ENCODE assay signal across 33 mouse cellular contexts in genomic region chr11:84205776-84206175, GRCm38 (mm10). TPM values are rescaled to one million over a fixed set of nuclear protein-coding genes. Genes with fewer than 3 reads are reported as not detected.
DNase-seq lines count a peak whose midpoint lies in the region; ATAC-seq and TF ChIP-seq lines count a peak whose summit lies in the region.
"Had no signal": no experiment of that assay in that cellular context is flagged by ENCODE, and none has a peak within 500 bp of the region (broad histone marks: within the 10 kb centered on the region; RNA-seq: fewer than 3 reads in every experiment).

No protein-coding gene starts in this region.

- TF ChIP-seq CTCF in CH12.LX (conservative IDR thresholded peaks at IDR 0.05 in 1 of 2, IDR thresholded peaks at IDR 0.05 in 1 of 2; ENCODE audit: low read depth in 2 of 2, low read length in 2 of 2): no peak
- no peak for TF ChIP-seq CTCF in midbrain, postnatal 0 days (IDR thresholded peaks at IDR 0.05)

- H3K9ac ChIP-seq in CH12.LX (ENCODE audit: insufficient read depth, low read depth): peak overlapping the region; percentile 32
- no peak overlapping the region for H3K9ac ChIP-seq in midbrain, postnatal 0 days (replicated peaks; ENCODE audit: low read length, poor library complexity, severe bottlenecking)
- H3K9ac ChIP-seq: embryonic facial prominence, embryonic 13.5 days; forebrain, embryonic 12.5 days; forebrain, embryonic 15.5 days; heart, embryonic 13.5 days; hindbrain, embryonic 14.5 days had no signal

- 0 out of 2 replicates have a peak overlapping the region, but pooled peaks have one; percentile 16 for H3K27ac ChIP-seq in CH12.LX (ENCODE audit: insufficient read depth, low read depth)
- no peak overlapping the region for H3K27ac ChIP-seq in midbrain, postnatal 0 days (ENCODE audit: low read depth, low read length)
- H3K27ac ChIP-seq: embryonic facial prominence, embryonic 10.5 days; embryonic facial prominence, embryonic 13.5 days; forebrain, embryonic 12.5 days; forebrain, embryonic 15.5 days; heart, adult 2 months; heart, embryonic 10.5 days; heart, embryonic 13.5 days; hindbrain, embryonic 14.5 days; hindbrain, postnatal 0 days had no signal

- 55% methylated on average over 4 of the region's 4 CpGs for WGBS in midbrain, postnatal 0 days

- TF ChIP-seq EP300 in CH12.LX (IDR thresholded peaks at IDR 0.05; ENCODE audit: low read length): no peak

- no peaks in the 10 kb centered on the region for H3K27me3 ChIP-seq in CH12.LX (replicated peaks)
- H3K27me3 ChIP-seq in midbrain, postnatal 0 days (ENCODE audit: insufficient read depth, low read length): no peaks in the 10 kb centered on the region
- H3K27me3 ChIP-seq: embryonic facial prominence, embryonic 13.5 days; forebrain, embryonic 12.5 days; forebrain, embryonic 15.5 days; heart, embryonic 13.5 days had no signal

- peak overlapping the region in 2 of 3 experiments; percentile 7 to 30 for H3K4me3 ChIP-seq in CH12.LX (replicated peaks in 1 of 3; ENCODE audit: low read depth in 2 of 3, low read length in 2 of 3, poor library complexity in 1 of 3)
- H3K4me3 ChIP-seq in midbrain, postnatal 0 days (ENCODE audit: low read depth, low read length): no peak overlapping the region
- H3K4me3 ChIP-seq: embryonic facial prominence, embryonic 10.5 days; embryonic facial prominence, embryonic 13.5 days; erythroblast, embryonic 14.5 days; forebrain, embryonic 12.5 days; forebrain, embryonic 15.5 days; heart, adult 2 months; heart, embryonic 10.5 days; heart, embryonic 13.5 days had no signal

- in situ Hi-C loops in CH12.LX (cut with MboI; ENCODE audit: low pct_ligation_motif_present, low pct_unique_long_range_greater_than_20kb, low sequenced_read_pairs): no loop called here

- ATAC-seq in midbrain, postnatal 0 days (ENCODE audit: low FRiP score): no peak
- ATAC-seq: forebrain, embryonic 15.5 days; hindbrain, postnatal 0 days had no signal

- peak overlapping the region; percentile 90 for H3K4me2 ChIP-seq in CH12.LX (ENCODE audit: insufficient read depth, low read depth, poor library complexity, severe bottlenecking)
- H3K4me2 ChIP-seq in midbrain, postnatal 0 days (ENCODE audit: low read depth, low read length, poor library complexity, severe bottlenecking): no peak overlapping the region
- H3K4me2 ChIP-seq: embryonic facial prominence, embryonic 13.5 days; forebrain, embryonic 12.5 days; forebrain, embryonic 15.5 days; heart, embryonic 13.5 days; hindbrain, embryonic 14.5 days had no signal

- peaks cover 3% of the 10 kb centered on the region for H3K9me3 ChIP-seq in CH12.LX (replicated peaks; ENCODE audit: low read length)
- no peaks in the 10 kb centered on the region for H3K9me3 ChIP-seq in midbrain, postnatal 0 days (ENCODE audit: low read length)
- H3K9me3 ChIP-seq: embryonic facial prominence, embryonic 10.5 days; embryonic facial prominence, embryonic 13.5 days; forebrain, embryonic 12.5 days; forebrain, embryonic 15.5 days; heart, embryonic 10.5 days; heart, embryonic 13.5 days had no signal

- dilution Hi-C loops in CH12.LX (cut with MboI; ENCODE audit: extremely low pct_ligation_motif_present, extremely low pct_unique_long_range_greater_than_20kb, low sequenced_read_pairs): no loop called here

- no peak for TF ChIP-seq RAD21 in CH12.LX (IDR thresholded peaks at IDR 0.05; ENCODE audit: low read depth, low read length)

- peaks cover 0 to 38% of the 10 kb centered on the region in 2 experiments for H3K36me3 ChIP-seq in CH12.LX (replicated peaks in 1 of 2; ENCODE audit: control insufficient read depth in 1 of 2, insufficient read depth in 1 of 2, low read length in 1 of 2)
- no peaks in the 10 kb centered on the region for H3K36me3 ChIP-seq in midbrain, postnatal 0 days (ENCODE audit: insufficient read depth, low read length)
- H3K36me3 ChIP-seq: forebrain, embryonic 12.5 days; forebrain, embryonic 15.5 days had no signal

- DNase-seq in CH12.LX (ENCODE audit: extremely low read depth): peak; percentile 51
- peak; percentile 75 for DNase-seq in thymus, postnatal 0 days (ENCODE audit: low spot score)
- peak; percentile 17 for DNase-seq in thymus, postnatal 25 days
- no peak for DNase-seq in spleen, postnatal 4 days (ENCODE audit: low spot score in 2 of 2)
- no peak for DNase-seq in midbrain, postnatal 0 days (ENCODE audit: low spot score)
- DNase-seq in right cerebral cortex, postnatal 10 days (ENCODE audit: low spot score in 2 of 2): no peak
- DNase-seq: adrenal gland, adult 2 months; adrenal gland, postnatal 25 days; B cell, adult 2 months; cerebellum, adult 11-12 months; cerebellum, adult 8-10 months; cerebellum, postnatal 10 days; cerebellum, postnatal 36 days; embryo, embryonic 11 days; gastrocnemius, postnatal 25 days; heart, adult 2 months; heart, postnatal 14 days; heart, postnatal 4 days had no signal

- peaks cover 2 to 30% of the 10 kb centered on the region in 2 experiments; a peak in 3 of 4 replicates for H3K4me1 ChIP-seq in CH12.LX (ENCODE audit: control insufficient read depth in 1 of 2, insufficient read depth in 2 of 2)
- H3K4me1 ChIP-seq in midbrain, postnatal 0 days (ENCODE audit: insufficient read depth, low read length): no peaks in the 10 kb centered on the region
- H3K4me1 ChIP-seq: embryonic facial prominence, embryonic 10.5 days; embryonic facial prominence, embryonic 13.5 days; forebrain, embryonic 15.5 days; heart, embryonic 13.5 days had no signal

- H3K79me2 ChIP-seq in CH12.LX (replicated peaks; ENCODE audit: control insufficient read depth, extremely low read depth, insufficient read depth, poor library complexity, severe bottlenecking): peaks cover 6% of the 10 kb centered on the region; the same call in 1 of the 2 replicates

- no peak for TF ChIP-seq POLR2A in CH12.LX (IDR thresholded peaks at IDR 0.05; ENCODE audit: low read depth, low read length)

TF ChIP-seq in CH12.LX, 34 proteins besides CTCF, POLR2A, EP300 and RAD21:
- no peak for TF ChIP-seq KAT2A (IDR thresholded peaks at IDR 0.05; ENCODE audit: insufficient replicate concordance, low read length)
- no peak for TF ChIP-seq MEF2A (IDR thresholded peaks at IDR 0.05; ENCODE audit: borderline replicate concordance, low read depth, low read length)
- TF ChIP-seq SIN3A (IDR thresholded peaks at IDR 0.05; ENCODE audit: low read length): no peak
- no peak for TF ChIP-seq MAX (IDR thresholded peaks at IDR 0.05; ENCODE audit: low read length)
- TF ChIP-seq NRF1 (IDR thresholded peaks at IDR 0.05; ENCODE audit: low read depth, low read length): no peak
- TF ChIP-seq ZNF384 (IDR thresholded peaks at IDR 0.05; ENCODE audit: low read depth, low read length): no peak
- TF ChIP-seq IRF4 (IDR thresholded peaks at IDR 0.05; ENCODE audit: low read depth, low read length): no peak; the same call in 1 of the 2 replicates
- no peak for TF ChIP-seq TBP (conservative IDR thresholded peaks at IDR 0.05; ENCODE audit: low read depth, low read length)
- TF ChIP-seq HCFC1 (IDR thresholded peaks at IDR 0.05; ENCODE audit: low read depth, low read length): no peak; the same call in 1 of the 2 replicates
- no peak for TF ChIP-seq PAX5 (IDR thresholded peaks at IDR 0.05; ENCODE audit: low read length)
- no peak for TF ChIP-seq JUN (IDR thresholded peaks at IDR 0.05; ENCODE audit: insufficient read depth, low read depth, low read length)
- TF ChIP-seq POLR2AphosphoS2 (IDR thresholded peaks at IDR 0.05; ENCODE audit: low read depth, low read length): no peak
- no peak for TF ChIP-seq JUND (conservative IDR thresholded peaks at IDR 0.05; ENCODE audit: low read depth, low read length)
- no peak for TF ChIP-seq ETS1 (conservative IDR thresholded peaks at IDR 0.05; ENCODE audit: low read depth, low read length)
- no peak for TF ChIP-seq MYC (IDR thresholded peaks at IDR 0.05; ENCODE audit: low read depth, low read length)
- TF ChIP-seq CHD2 (IDR thresholded peaks at IDR 0.05; ENCODE audit: low read length): no peak
- no peak for TF ChIP-seq BHLHE40 (IDR thresholded peaks at IDR 0.05; ENCODE audit: low read depth, low read length)
- no peak for TF ChIP-seq SMC3 (IDR thresholded peaks at IDR 0.05; ENCODE audit: low read depth, low read length)
- no peak for TF ChIP-seq NELFE (IDR thresholded peaks at IDR 0.05; ENCODE audit: low read depth, low read length)
- TF ChIP-seq ELF1 (IDR thresholded peaks at IDR 0.05; ENCODE audit: low read depth, low read length): no peak

RNA-seq across cellular contexts. Expression of gene Gm11437, which starts 38.5 kb away (rescaled TPM):
- not detected in 2 replicates for total RNA-seq in CH12.LX (2012; rRNA removed)
- not detected in 2 replicates for total RNA-seq in CH12.LX (2014; rRNA removed)
- polyA plus RNA-seq in CH12.LX (2012; ENCODE audit: insufficient read length, low read depth): not detected in 2 replicates
- polyA plus RNA-seq in thymus, postnatal 0 days (2015; fragmentation: Nextera tagmentation; extraction: Ambion mirVana): not detected in 2 replicates
- not detected in 2 replicates for total RNA-seq in midbrain, postnatal 0 days (2014; rRNA removed)
- polyA plus RNA-seq in midbrain, postnatal 0 days (2015; fragmentation: Nextera tagmentation; extraction: Ambion mirVana): 0.16 TPM in 1 of 2 replicates, not detected in the other
- total RNA-seq: adrenal gland, adult 2 months; adrenal gland, postnatal 25 days; gastrocnemius, adult 8-10 months; gastrocnemius, postnatal 25 days; granulocyte monocyte progenitor cell, adult 5-6 weeks; heart, adult 2 months; heart, postnatal 14 days; heart, postnatal 4 days; hindbrain, postnatal 0 days; MEL had no signal
- polyA plus RNA-seq: adrenal gland, adult 2 months; cortical plate, adult 2 months; embryonic facial prominence, embryonic 10.5 days; embryonic facial prominence, embryonic 13.5 days; erythroblast, embryonic 14.5 days; forebrain, embryonic 12.5 days; forebrain, embryonic 15.5 days; heart, adult 2 months; heart, embryonic 10.5 days; heart, embryonic 13.5 days; heart, embryonic 16.5 days; hindbrain, embryonic 11.5 days; hindbrain, embryonic 14.5 days; hindbrain, postnatal 0 days had no signal

Comparison
In these comparisons a context has a peak if more than half of its experiments do, and no peak if none do; other contexts are left out.
1. DNase-seq: peak in CH12.LX (single experiment), thymus, postnatal 0 days (single experiment) and thymus, postnatal 25 days (single experiment); none in spleen, postnatal 4 days (0 of 2), midbrain, postnatal 0 days (single experiment) and right cerebral cortex, postnatal 10 days (0 of 2).